Mouse (Mus musculus) spleen, postnatal 14 days (tissue): ENCODE data around the gene Tmem191c.
A peak's percentile ranks its signal among the peaks of the same experiment; 100 is the strongest.

Experiments
- DNase-seq, 2 experiments: peaks; one replicate each; pipeline ENCODE4 v3.0.0; 2021 to 2022; ENCODE audit warnings: low spot score in 2 of 2

The Tmem191c gene

GRCm38 (mm10) chr16:17266113-17266512 lies 9.8 kb upstream of the Tmem191c start:
- DNase-seq: no peak

- no peak for DNase-seq
Measured at GRCm38 (mm10) chr16:17267937-17268336, 7.9 kb upstream of the Tmem191c start.

- DNase-seq: no peak
Measured at GRCm38 (mm10) chr16:17269872-17270271, 6.0 kb upstream of the Tmem191c start.

- peak in 1 of 2 experiments; percentile 31 for DNase-seq
Measured at GRCm38 (mm10) chr16:17271124-17271523, 4.8 kb upstream of the Tmem191c start.

- DNase-seq: no peak
Measured at GRCm38 (mm10) chr16:17271856-17272255, 4.0 kb upstream of the Tmem191c start.

GRCm38 (mm10) chr16:17276164-17277151 lies 581 bp downstream of the Tmem191c start:
- DNase-seq: peak; percentile 84 to 89

GRCm38 (mm10) chr16:17277342-17278211 lies 1.7 kb downstream of the Tmem191c start:
- no peak for DNase-seq

GRCm38 (mm10) chr16:17280471-17280870 lies 4.6 kb downstream of the Tmem191c start:
- DNase-seq: no peak

- DNase-seq: no peak
Measured at GRCm38 (mm10) chr16:17283151-17283550, 7.3 kb downstream of the Tmem191c start.

- no peak for DNase-seq
Measured at GRCm38 (mm10) chr16:17287103-17287502, 11.2 kb downstream of the Tmem191c start.

- no peak for DNase-seq
Measured at GRCm38 (mm10) chr16:17291016-17291415, 15.1 kb downstream of the Tmem191c start.

- peak; percentile 60 to 78 for DNase-seq
Measured at GRCm38 (mm10) chr16:17292751-17293150, 16.9 kb downstream of the Tmem191c start.

- no peak for DNase-seq
Measured at GRCm38 (mm10) chr16:17300818-17301217, 24.9 kb downstream of the Tmem191c start.

- DNase-seq: peak in 1 of 2 experiments; percentile 16
Measured at GRCm38 (mm10) chr16:17303521-17304245, 27.8 kb downstream of the Tmem191c start.

- DNase-seq: no peak
Measured at GRCm38 (mm10) chr16:17307461-17307860, 31.6 kb downstream of the Tmem191c start.

- no peak for DNase-seq
Measured at GRCm38 (mm10) chr16:17309036-17309435, 33.2 kb downstream of the Tmem191c start.

GRCm38 (mm10) chr16:17312531-17312930 lies 36.7 kb downstream of the Tmem191c start:
- no peak for DNase-seq

- DNase-seq: no peak
Measured at GRCm38 (mm10) chr16:17316554-17316953, 40.7 kb downstream of the Tmem191c start.

- DNase-seq: no peak
Measured at GRCm38 (mm10) chr16:17321481-17321880, 45.6 kb downstream of the Tmem191c start.

GRCm38 (mm10) chr16:17324745-17325144 lies 48.9 kb downstream of the Tmem191c start:
- no peak for DNase-seq

GRCm38 (mm10) chr16:17326064-17326463 lies 50.2 kb downstream of the Tmem191c start:
- no peak for DNase-seq
